Mouse (Mus musculus): ENCODE measurements around the gene Gm7971. TPM values are rescaled to one million over a fixed set of nuclear protein-coding genes. Genes with fewer than 3 reads are reported as not detected.
"Not testable (repeated sequence)": the region's sequence is repeated elsewhere in the genome, so short reads cannot be mapped to it uniquely, and the experiment has no call there.

Gm7971 gene
- not detected in 2 replicates for polyA plus RNA-seq (2012)

DNA sequence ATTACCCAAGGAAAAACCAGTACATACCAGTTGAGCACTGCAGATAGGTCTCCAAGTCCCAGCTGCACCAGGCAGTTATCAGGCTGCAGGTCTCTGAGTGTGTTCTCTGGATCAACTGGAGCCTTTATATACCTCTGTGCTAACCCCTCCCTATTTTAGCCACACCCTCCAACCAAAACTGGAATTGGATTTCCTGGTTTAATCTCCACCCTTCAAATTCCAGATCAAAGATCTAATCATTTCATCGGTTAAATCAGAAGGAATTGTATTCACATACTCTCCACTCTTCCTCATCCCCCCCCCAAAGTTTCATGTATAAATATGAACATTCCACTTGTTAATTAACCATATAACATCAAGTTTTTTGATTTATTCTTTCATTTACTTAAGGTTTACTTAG lies at the start of gene Gm7971:
Gene Gm7971 (minus strand): TSS at position 101 of the 400 bp plus-strand sequence.
- not testable (repeated sequence) for H3K9me3 ChIP-seq (ENCODE audit: control insufficient read depth, low read length); H3K4me3 ChIP-seq (replicated peaks); H3K4me1 ChIP-seq (ENCODE audit: control insufficient read depth); H3K36me3 ChIP-seq (ENCODE audit: control insufficient read depth); H3K27me3 ChIP-seq (ENCODE audit: control insufficient read depth)

Other genes starting within 250 kb of the Gm7971 start
- not detected in 2 replicates for gene D5Ertd577e, start 138.1 kb downstream of the Gm7971 start, polyA plus RNA-seq (2012)
- gene Gm3286, start 84.1 kb downstream of the Gm7971 start, polyA plus RNA-seq (2012) = not detected in 2 replicates
- gene Gm7978, start 141.3 kb upstream of the Gm7971 start, polyA plus RNA-seq (2012) = not detected in 2 replicates
- not detected in 2 replicates for gene Gm7982, start 147.1 kb upstream of the Gm7971 start, polyA plus RNA-seq (2012)
- gene E330014E10Rik, start 181.1 kb upstream of the Gm7971 start, polyA plus RNA-seq (2012) = not detected in 2 replicates